Mouse (Mus musculus) G1E (cell line): ENCODE results near the gene Ubr2. TPM values are rescaled to one million over a fixed set of nuclear protein-coding genes. Genes with fewer than 3 reads are reported as not detected.

Source experiments
- ATAC-seq: 2 replicates; pipeline ENCODE4 v1.8.0; 2016; ENCODE audit warnings: mild to moderate bottlenecking; ENCODE audit not compliant: insufficient number of reproducible peaks, poor library complexity, low FRiP score, severe bottlenecking; ENCODE audit errors: extremely low read depth
- DNase-seq: peaks from one replicate; pipeline ENCODE4 v3.0.0; 2012; ENCODE audit warnings: low spot score
- H3K27me3 ChIP-seq: 2 replicates; pipeline ENCODE4 v1.6.1; 2012; ENCODE audit warnings: mild to moderate bottlenecking, low read length, inconsistent platforms; ENCODE audit not compliant: insufficient read depth
- H3K36me3 ChIP-seq: replicated peaks from 2 replicates; pipeline ENCODE3; 2012; ENCODE audit warnings: mild to moderate bottlenecking, inconsistent platforms
- H3K4me1 ChIP-seq: 2 replicates; pipeline ENCODE4 v1.6.1; 2012; ENCODE audit warnings: low read depth, low read length, inconsistent platforms, mixed read lengths; ENCODE audit not compliant: insufficient read depth
- H3K4me3 ChIP-seq: 2 replicates; pipeline ENCODE4 v1.5.1; 2012; ENCODE audit warnings: low read depth, mild to moderate bottlenecking, inconsistent platforms, low read length, moderate library complexity, mixed read lengths
- H3K9me3 ChIP-seq: replicated peaks from 2 replicates; pipeline ENCODE4 v1.6.1; 2012; ENCODE audit warnings: inconsistent platforms
- CTCF ChIP-seq: IDR thresholded peaks from 2 replicates; pipeline ENCODE4 v1.5.1; 2012; ENCODE audit warnings: low read depth, low read length, inconsistent platforms, mixed read lengths
- GATA1 ChIP-seq: IDR thresholded peaks from 2 replicates; pipeline ENCODE4 v1.6.1; 2012; ENCODE audit warnings: borderline replicate concordance, low read length, inconsistent platforms, mixed read lengths
- GATA2 ChIP-seq: IDR thresholded peaks from 2 replicates; pipeline ENCODE4 v1.6.1; 2012; ENCODE audit warnings: low read depth, low read length, inconsistent platforms, borderline replicate concordance
- POLR2AphosphoS5 ChIP-seq: IDR thresholded peaks from 2 replicates; pipeline ENCODE4 v1.6.1; 2012; ENCODE audit warnings: low read depth, low read length, inconsistent platforms; ENCODE audit not compliant: insufficient replicate concordance
- TAL1 ChIP-seq: conservative IDR thresholded peaks from 2 replicates; pipeline ENCODE4 v1.6.1; 2012; ENCODE audit warnings: low read depth, low read length, inconsistent platforms, mixed read lengths
- polyA plus RNA-seq: library from polyadenylated mRNA; stranded (reverse); fragments of >175 nt; gene quantifications from 2 replicates; pipeline ENCODE4 v1.2.3, GENCODE M21; 2012
- total RNA-seq, 2 experiments: library from RNA; stranded (forward) in 1 of 2; stranded (reverse) in 1 of 2; fragments of 200-1000 nt in 1 of 2; fragments of >200 nt in 1 of 2; fragmentation: Nextera tagmentation in 1 of 2; gene quantifications; 2 replicates each; pipeline ENCODE4 v1.2.3; 2014 to 2017

Gene Ubr2
- total and polyA plus RNA-seq, 3 experiments, result 14.6 to 116 (median 51.4) TPM

DNA sequence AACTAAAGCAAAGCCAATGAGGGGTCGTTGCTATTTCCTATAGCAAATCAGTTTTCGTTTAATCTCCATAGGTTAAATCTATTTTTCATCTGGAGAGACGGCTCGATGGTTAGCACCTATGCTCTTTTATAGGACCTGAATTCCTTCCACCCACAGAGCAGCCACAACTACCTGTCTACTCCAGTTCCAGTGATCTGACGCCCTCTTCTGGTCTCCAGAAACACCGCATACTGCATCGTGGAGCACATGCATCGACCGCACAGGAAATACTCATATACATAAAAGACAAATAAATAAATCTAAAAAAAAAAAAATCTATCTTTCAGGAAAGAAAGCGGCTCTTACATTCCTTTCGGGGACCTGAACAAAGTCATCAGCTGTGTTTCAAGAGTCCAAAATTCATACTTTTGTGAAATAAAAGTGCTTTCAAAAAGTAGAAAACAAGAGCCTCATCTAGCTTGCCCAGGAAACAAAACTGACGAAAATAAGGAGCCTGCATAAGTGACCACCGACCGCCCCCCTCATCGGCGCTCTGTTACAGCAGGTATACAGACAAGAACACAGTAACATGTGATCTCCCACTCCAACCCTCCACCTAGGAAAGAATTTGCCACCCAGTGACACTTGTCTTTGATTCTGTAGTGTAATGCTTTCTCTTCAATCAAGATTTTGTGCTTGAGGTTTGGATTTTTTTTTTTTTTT is 121.7 kb downstream of the Ubr2 start:
- TF ChIP-seq CTCF, result peak; percentile 31; the same call in 1 of the 2 replicates
- no peak for TF ChIP-seq TAL1
- ATAC-seq, result no peak
- peak overlapping the region; percentile 93; the same call in 1 of the 2 replicates for H3K4me3 ChIP-seq
- peaks cover 32% of the 10 kb centered on the region for H3K36me3 ChIP-seq
- peaks cover 85% of the 10 kb centered on the region for H3K4me1 ChIP-seq
- H3K9me3 ChIP-seq, result no peaks in the 10 kb centered on the region
- H3K27me3 ChIP-seq, result no peaks in the 10 kb centered on the region
- DNase-seq, result no peak

DNA sequence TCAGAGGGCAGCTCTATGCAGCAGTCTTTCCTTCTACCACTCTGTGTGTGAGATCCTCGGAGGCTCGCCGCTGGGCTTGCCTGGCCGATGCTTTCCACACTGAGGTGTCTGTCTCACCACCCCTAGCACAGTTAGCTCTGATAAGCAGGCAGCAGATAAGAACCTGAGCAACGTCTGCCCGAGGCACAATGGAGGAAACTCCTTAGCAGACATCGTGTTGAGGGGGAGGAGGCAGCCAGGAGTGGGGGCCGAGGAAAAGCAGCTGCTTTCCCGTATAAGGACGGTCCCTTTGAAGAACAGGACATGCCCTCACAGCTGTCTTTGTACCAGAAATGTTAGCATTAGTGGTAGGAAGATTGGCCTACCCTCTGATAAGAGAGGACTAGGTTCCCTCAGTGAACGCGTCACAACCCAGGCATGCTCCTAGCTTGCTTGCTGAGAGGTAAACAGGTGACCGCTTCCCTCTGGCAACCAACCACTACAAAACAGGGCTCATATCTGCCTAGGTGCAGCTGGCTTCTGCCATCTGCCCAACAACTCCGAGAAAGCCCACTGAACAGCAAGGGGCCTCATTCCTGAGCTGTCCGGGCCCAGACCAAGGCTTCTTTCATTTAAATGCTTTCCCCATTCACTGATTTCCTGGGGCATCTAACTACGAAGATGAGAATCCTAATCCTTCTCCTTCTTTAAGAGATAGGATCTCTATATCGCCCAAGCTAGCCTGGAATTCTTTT is 124.3 kb downstream of the Ubr2 start:
- H3K4me3 ChIP-seq, result peak overlapping the region; percentile 57; the same call in 1 of the 2 replicates
- peaks cover 85% of the 10 kb centered on the region for H3K4me1 ChIP-seq
- TF ChIP-seq CTCF (no peak), TAL1 (peak; percentile 49), GATA2 (no peak), POLR2AphosphoS5 (no peak)
- peaks cover 26% of the 10 kb centered on the region for H3K36me3 ChIP-seq
- DNase-seq, result peak; percentile 50
- no peaks in the 10 kb centered on the region for H3K27me3 ChIP-seq
- H3K9me3 ChIP-seq, result no peaks in the 10 kb centered on the region
- ATAC-seq, result peak; percentile 56

DNA sequence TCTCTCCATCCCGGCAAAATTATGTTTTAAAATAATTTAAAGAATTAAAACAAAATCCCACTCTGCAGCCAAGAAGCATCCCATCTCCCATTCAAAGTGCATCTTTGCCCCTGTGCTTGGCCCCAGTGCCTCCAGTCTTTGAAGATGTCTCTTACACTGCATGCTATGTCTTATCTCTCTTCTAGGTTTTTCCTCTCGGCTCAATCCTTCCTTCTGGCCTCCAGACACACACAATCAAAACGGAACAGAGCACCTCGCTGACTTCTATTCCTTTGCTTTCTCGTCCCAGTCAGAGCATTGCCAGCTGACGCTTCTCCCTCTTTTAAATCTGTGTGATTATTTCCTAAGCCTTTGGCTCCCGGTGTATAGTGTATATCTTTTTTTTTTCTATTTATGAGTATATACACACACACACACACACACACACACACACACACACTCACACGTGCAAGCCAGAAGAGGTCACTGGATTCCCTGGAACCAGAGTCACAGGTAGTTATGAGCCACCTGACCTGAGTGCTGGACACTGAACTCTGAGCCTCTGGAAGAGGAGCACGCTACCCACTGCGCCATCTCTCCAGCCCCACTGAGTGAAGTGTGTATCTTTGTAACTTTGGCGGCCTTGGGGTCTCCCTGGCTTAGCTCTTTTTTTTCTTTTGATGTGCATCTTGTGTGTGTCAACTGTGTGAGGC is 125.0 kb downstream of the Ubr2 start:
- DNase-seq, result no peak
- ATAC-seq, result no peak
- peak overlapping the region; percentile 57; the same call in 1 of the 2 replicates for H3K4me3 ChIP-seq
- peaks cover 26% of the 10 kb centered on the region for H3K36me3 ChIP-seq
- no peak for TF ChIP-seq GATA1
- TF ChIP-seq GATA2, result no peak
- TF ChIP-seq CTCF, result no peak
- TF ChIP-seq POLR2AphosphoS5, result no peak
- no peak for TF ChIP-seq TAL1
- no peaks in the 10 kb centered on the region for H3K27me3 ChIP-seq
- peaks cover 85% of the 10 kb centered on the region for H3K4me1 ChIP-seq
- H3K9me3 ChIP-seq, result no peaks in the 10 kb centered on the region

- no peak overlapping the region for H3K4me3 ChIP-seq
- no peak for ATAC-seq
- no peak for DNase-seq
- peaks cover 89% of the 10 kb centered on the region for H3K4me1 ChIP-seq
- H3K9me3 ChIP-seq, result no peaks in the 10 kb centered on the region
- TF ChIP-seq TAL1, result no peak
- no peak for TF ChIP-seq GATA1
- TF ChIP-seq POLR2AphosphoS5, result no peak
- no peaks in the 10 kb centered on the region for H3K27me3 ChIP-seq
- H3K36me3 ChIP-seq, result peaks cover 26% of the 10 kb centered on the region
These were observed 125.6 kb downstream of the Ubr2 start for GRCm38 (mm10) chr17:46884766-46885165.

- no peak for ATAC-seq
- H3K4me1 ChIP-seq, result peaks cover 78% of the 10 kb centered on the region
- H3K4me3 ChIP-seq, result no peak overlapping the region
- no peak for TF ChIP-seq TAL1
- TF ChIP-seq POLR2AphosphoS5, result no peak
- TF ChIP-seq GATA2, result no peak
- TF ChIP-seq GATA1, result no peak
- TF ChIP-seq CTCF, result no peak
- H3K36me3 ChIP-seq, result peaks cover 31% of the 10 kb centered on the region
- no peaks in the 10 kb centered on the region for H3K27me3 ChIP-seq
- DNase-seq, result no peak
- H3K9me3 ChIP-seq, result no peaks in the 10 kb centered on the region
These were observed 127.2 kb downstream of the Ubr2 start for GRCm38 (mm10) chr17:46883107-46883506.

DNA sequence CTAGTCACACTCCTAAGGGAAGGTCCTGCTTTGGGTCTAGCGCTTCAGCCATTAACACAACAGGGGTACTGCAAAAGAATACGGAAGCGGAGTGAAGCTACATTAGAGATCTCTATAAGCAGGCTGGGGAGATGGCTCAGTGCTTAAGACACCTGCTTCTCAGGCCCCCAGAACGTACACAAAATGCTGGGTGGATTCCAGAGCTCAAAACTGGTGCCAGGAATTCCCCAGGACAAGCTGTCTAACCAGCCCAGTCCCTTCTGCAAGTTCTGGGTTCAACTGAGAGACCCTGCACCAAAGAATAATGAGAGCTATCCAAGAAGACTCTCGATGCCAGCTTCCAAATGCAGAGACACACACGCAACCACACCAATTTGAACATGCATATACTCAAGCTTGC is 128.6 kb downstream of the Ubr2 start:
- no peak for TF ChIP-seq GATA1
- TF ChIP-seq CTCF, result no peak
- TF ChIP-seq TAL1, result no peak
- no peak for TF ChIP-seq GATA2
- no peak for TF ChIP-seq POLR2AphosphoS5
- H3K36me3 ChIP-seq, result peaks cover 34% of the 10 kb centered on the region
- no peak overlapping the region for H3K4me3 ChIP-seq
- DNase-seq, result no peak
- no peaks in the 10 kb centered on the region for H3K9me3 ChIP-seq
- peaks cover 65% of the 10 kb centered on the region for H3K4me1 ChIP-seq
- no peaks in the 10 kb centered on the region for H3K27me3 ChIP-seq
- ATAC-seq, result no peak
